Mouse (Mus musculus) CH12F3 (cell line): Measurements from ENCODE around the gene Ankrd12.

Experiments used
- in situ Hi-C: fragments of 300-500 bp; cut with MboI; formaldehyde crosslinking; loops from 2 replicates; pipeline ENCODE4 v1.14.3; 2020; ENCODE audit warnings: low sequenced_read_pairs

The Ankrd12 gene

GRCm38 (mm10) chr17:65937671-65938070 is 139.2 kb downstream of the Ankrd12 start:
- in situ Hi-C loops, result no loop called here

- in situ Hi-C loops, result no loop called here
These were observed 143.1 kb downstream of the Ankrd12 start for GRCm38 (mm10) chr17:65933741-65934140.

- in situ Hi-C loops, result no loop called here
These were observed 145.4 kb downstream of the Ankrd12 start for GRCm38 (mm10) chr17:65931525-65931924.

- in situ Hi-C loops, result no loop called here
These were observed 145.9 kb downstream of the Ankrd12 start for GRCm38 (mm10) chr17:65930960-65931359.

- in situ Hi-C loops, result no loop called here
These were observed 146.6 kb downstream of the Ankrd12 start for GRCm38 (mm10) chr17:65930158-65930826.

- in situ Hi-C loops, result no loop called here
These were observed 147.4 kb downstream of the Ankrd12 start for GRCm38 (mm10) chr17:65929319-65929978.

GRCm38 (mm10) chr17:65927077-65927476 is 149.8 kb downstream of the Ankrd12 start:
- in situ Hi-C loops, result no loop called here

- in situ Hi-C loops, result no loop called here
These were observed 152.7 kb downstream of the Ankrd12 start for GRCm38 (mm10) chr17:65924218-65924617.

GRCm38 (mm10) chr17:65921975-65922374 is 154.9 kb downstream of the Ankrd12 start:
- in situ Hi-C loops, result no loop called here

- in situ Hi-C loops, result no loop called here
These were observed 157.7 kb downstream of the Ankrd12 start for GRCm38 (mm10) chr17:65919235-65919634.

GRCm38 (mm10) chr17:65916135-65916668 is 160.7 kb downstream of the Ankrd12 start:
- in situ Hi-C loops, result no loop called here
